Mouse (Mus musculus) left cerebral cortex, postnatal 4 days (tissue): ENCODE data around the gene Sowaha. TPM values are rescaled to one million over a fixed set of nuclear protein-coding genes. Genes with fewer than 3 reads are reported as not detected.

Experiments used
- DNase-seq: peaks from one replicate; pipeline ENCODE4 v3.0.0-alpha.2; 2022
- intact Hi-C: fragments of 180-260 bp; cut with DNase I; formaldehyde crosslinking; loops from one replicate; pipeline ENCODE4 v1.15.1; 2025
- total RNA-seq, 2 experiments: library from RNA; stranded (reverse); gene quantifications; 2 replicates each; pipeline ENCODE4 v1.2.3; 2021

Gene Sowaha
- total RNA-seq, 2 experiments from 2014 or later, result 12.2 to 18.1 TPM

GRCm38 (mm10) chr11:53505026-53505663 is 25.1 kb upstream of the Sowaha start:
- intact Hi-C loops, result no loop called here
- DNase-seq, result peak; percentile 90

- DNase-seq, result no peak
- intact Hi-C loops, result no loop called here
Observed at GRCm38 (mm10) chr11:53504376-53504775, 24.3 kb upstream of the Sowaha start.

DNA sequence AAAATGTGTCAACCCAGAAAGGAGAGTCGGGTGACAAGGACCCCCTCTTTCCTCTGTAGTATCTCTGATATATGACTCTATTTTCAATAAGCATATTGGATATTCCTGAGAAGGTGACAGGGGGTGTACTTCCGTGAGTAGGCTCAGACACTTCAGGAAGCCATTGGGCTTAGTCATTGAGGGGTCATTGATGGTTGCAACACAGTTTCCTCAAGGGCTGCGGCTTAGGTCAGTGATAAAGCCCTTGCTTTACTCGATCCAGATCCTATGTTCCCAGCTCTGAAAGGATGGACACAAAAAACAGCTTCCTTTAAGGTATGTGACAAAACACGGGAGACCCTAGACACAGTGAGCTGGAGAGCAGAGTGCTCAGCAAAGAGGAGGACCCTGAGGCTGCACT is 23.7 kb upstream of the Sowaha start:
- intact Hi-C loops, result no loop called here
- DNase-seq, result no peak

GRCm38 (mm10) chr11:53502039-53502765 is 22.1 kb upstream of the Sowaha start:
- DNase-seq, result no peak
- intact Hi-C loops, result no loop called here

DNA sequence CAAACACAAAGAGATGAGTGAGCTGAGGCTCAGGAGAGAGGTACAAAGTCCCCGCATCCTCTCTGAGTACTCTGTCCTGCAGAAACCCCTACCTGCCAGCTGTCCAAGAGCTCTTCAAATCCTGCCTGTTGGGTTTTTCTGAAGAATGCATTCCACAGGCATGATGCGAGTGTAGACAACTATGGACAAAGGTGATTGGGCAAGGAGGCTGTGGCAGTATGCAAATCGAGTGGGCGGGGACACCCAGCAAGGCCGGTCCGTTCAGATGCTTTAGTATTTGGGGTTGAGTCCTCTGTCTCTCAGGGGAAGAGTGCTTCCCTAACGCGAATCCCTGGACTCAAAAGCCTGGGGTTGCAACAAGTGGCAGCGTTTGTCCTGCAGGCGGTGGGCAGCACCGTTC is 20.5 kb upstream of the Sowaha start:
- intact Hi-C loops, result no loop called here
- no peak for DNase-seq

- intact Hi-C loops, result no loop called here
- DNase-seq, result no peak
Observed at GRCm38 (mm10) chr11:53496946-53497345, 16.9 kb upstream of the Sowaha start.

DNA sequence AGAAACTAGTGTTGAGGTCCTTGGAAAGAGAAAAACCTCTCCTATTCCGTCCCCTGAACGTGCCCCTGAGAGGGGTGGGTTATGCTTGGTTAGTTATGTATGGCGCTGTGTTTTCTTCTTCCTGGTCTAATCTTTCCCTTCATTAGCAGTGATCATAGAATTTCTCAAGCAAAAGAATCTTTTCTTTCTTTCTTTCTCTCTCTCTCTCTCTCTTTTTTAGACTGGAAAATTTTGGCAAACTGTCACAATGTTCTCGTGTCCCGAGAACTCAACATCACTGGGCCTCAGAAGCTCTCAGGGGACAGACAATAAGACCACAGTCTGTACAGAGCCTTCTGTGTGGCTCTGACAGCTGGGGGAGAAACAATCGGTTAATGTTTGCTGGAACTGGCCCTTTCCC is 15.3 kb upstream of the Sowaha start:
- DNase-seq, result no peak
- intact Hi-C loops, result no loop called here

GRCm38 (mm10) chr11:53493243-53493955 is 13.3 kb upstream of the Sowaha start:
- no peak for DNase-seq
- intact Hi-C loops, result no loop called here

- peak; percentile 70 for DNase-seq
- intact Hi-C loops, result no loop called here
Observed at GRCm38 (mm10) chr11:53491954-53492401, 11.9 kb upstream of the Sowaha start.

DNA sequence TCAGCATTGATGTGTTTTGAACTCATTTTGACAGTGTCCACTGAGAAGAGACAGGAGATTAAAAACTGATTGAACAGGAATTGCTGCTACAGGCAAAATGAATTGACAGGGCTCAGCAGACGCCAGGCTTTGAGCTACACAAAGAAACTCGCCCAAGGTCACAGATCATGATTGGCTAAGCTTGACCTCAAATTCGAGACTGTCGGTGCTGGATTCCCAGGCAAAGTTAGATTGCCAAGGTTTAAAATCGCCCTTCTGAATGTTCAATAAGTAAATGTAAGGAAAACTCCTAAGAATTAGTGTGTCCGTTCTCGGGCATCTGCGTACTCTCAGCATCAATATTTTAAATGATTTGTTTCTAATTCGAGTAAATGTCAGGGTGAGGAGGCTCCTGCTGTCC is 9.3 kb upstream of the Sowaha start:
- intact Hi-C loops, result no loop called here
- no peak for DNase-seq

DNA sequence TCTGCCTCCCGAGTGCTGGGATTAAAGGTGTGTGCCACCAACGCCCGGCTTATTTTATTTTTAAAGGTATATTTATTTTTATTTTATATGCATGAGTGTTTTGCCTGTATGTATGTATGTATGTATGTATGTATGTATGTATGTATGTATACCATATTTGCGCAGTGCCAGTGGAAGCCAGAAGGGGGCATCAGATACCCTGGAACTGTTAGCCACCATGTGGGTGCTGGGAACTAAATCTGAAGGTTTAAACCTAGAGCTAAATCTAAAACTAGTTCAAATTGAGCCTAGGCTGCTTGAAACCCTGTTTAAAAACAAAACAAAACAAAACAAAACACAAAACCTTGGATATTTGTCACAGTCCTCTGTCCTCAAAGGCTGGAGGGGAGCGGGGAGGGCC is 8.9 kb upstream of the Sowaha start:
- DNase-seq, result no peak

DNA sequence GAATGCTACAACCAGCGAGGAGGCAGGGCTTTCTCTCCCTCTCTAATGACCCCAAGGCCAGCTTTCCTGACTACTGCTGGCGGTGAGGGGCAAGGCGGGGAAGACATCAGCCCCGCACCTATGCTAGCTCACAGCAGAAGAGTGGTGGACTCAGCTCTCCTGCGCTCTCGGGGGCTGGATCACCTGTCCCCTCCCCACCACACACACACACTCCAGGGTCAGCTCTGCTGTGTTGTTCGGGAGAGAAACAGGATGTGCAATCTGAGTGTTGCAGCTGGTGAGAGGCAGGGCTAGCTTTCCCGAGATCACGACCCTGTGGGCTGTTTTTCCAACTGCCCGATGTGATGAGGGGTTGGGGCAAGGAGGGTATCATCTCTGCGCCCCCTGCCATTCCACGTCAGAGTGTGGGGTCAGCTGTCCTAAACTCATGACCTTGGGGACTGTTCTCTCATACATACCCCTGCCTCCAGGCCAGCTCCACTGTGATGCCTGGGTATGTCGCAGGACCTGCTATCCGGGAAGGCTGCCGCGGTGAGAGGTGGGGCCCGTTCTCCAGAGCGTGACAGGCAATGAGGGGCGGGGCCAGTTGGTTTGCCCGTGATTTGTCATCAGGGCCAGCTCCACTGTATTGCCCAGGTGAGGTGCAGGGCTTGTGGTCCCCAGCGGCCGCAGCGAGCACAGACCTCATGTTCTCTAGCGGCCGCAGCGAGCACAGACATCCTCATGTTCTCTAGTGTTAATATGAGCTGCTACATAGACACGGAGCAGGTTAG is 6.9 kb upstream of the Sowaha start:
- DNase-seq, result no peak
- intact Hi-C loops, result no loop called here

More for the DNA sequence above, 8.9 kb upstream of the Sowaha start:
- intact Hi-C loops, result no loop called here

GRCm38 (mm10) chr11:53486351-53486750 is 6.3 kb upstream of the Sowaha start:
- no peak for DNase-seq
- intact Hi-C loops, result no loop called here

GRCm38 (mm10) chr11:53485719-53486118 is 5.6 kb upstream of the Sowaha start:
- intact Hi-C loops, result no loop called here
- DNase-seq, result no peak

DNA sequence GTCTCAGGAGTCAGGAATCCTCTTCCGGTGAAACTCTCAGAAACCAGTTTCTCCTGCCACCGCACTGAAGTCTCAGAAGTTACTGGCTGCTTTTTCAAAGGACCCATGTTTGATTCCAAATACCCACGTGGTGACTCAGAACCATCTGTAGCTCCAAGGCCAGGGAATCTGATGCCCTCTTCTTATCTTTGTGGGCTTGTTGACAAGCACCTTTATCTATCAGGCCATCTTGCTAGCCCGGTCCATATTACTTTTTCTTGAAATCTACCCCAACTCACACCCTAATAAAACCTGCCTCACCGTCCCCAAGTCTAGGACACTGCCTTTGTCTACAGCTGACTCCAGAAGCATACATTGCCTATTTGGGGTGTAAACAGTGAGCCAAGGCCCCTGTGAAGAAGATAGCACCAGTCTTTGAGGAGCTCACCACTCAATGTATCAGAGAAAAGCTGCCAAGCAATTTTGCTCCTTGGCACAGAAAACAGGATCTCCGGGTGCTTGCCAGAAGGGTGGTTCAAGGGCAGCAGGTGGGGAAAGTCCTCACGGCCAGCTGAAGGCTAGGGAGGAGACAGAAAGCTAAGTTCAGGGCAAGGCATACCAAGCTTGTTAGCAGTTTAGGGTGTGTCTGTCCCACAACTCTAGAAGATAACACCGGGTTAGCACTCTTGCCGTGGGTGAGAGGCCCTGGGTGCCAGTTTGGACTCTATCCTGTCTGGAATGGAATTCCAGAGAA is 3.3 kb upstream of the Sowaha start:
- DNase-seq, result peak; percentile 70
- intact Hi-C loops, result no loop called here

DNA sequence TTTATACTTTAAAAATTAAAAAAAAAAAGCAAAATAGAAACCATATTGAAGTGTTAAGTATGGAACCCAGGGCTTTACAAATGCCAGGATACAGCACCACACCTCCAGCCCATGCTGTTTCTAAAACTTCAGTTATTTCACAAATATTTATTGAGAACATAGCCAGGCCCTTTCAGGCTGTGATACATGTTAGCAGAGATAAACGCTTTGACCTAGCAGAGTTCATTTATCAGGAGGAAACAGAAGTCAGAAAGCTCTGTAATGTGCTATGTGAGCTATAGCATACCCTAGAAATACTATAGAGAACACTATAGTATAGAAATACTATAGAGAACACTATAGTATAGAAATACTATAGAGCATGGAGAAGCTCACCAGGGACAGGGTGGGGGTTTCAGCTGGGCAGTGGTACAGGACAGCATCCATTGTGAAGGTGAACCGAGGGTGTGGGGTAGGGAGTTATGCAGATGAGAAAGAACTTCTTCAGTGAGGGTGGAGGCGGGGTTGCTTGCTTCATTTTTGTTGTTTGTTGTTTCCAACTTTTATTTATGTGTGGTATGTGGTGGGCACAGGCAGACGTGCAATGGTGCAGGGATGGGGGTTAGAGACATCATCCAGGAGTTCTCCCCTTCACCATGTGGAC is 1.1 kb upstream of the Sowaha start:
- intact Hi-C loops, result no loop called here

GRCm38 (mm10) chr11:53479171-53479782 is 797 bp downstream of the Sowaha start:
- intact Hi-C loops, result no loop called here
- no peak for DNase-seq

More for the DNA sequence above, 1.1 kb upstream of the Sowaha start:
- no peak for DNase-seq

DNA sequence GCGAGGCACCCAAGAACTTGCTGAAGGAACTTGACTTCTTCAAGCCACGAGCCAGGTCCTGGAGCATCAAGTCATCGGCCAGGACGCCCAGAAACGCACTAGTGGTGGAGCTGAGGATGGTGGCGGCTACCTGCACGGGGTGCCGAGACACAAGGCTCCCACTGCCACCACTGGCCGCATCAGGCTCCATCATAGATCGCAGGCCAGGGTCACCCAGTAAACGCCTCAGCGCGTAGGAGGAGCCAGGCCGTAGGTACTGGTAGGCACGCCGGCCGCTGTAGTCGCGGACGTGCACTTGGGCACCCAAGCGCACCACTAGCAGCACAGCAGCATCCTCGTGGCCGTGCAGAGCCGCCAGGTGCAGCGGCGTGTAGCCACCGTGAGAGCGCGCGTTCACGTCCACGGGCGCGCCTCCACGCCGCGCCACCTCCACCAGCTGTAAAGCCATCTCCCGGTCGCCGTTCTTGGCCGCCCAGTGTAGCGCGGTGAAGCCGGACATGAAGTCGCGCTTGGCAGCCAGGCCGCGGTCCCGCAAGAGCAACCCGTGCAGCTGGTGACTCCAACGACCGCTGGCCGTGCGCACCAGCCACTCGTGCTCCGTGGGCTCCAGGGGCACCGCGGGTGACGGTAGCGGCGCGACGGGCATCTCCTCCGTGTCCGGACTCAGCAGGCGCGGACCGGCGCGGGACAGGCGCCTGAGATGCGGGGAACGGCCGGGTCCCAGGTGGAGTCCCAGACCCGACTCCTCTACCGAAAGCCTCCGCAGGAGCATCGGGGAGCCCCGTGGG is 1.5 kb downstream of the Sowaha start:
- DNase-seq, result no peak
- intact Hi-C loops, result no loop called here

DNA sequence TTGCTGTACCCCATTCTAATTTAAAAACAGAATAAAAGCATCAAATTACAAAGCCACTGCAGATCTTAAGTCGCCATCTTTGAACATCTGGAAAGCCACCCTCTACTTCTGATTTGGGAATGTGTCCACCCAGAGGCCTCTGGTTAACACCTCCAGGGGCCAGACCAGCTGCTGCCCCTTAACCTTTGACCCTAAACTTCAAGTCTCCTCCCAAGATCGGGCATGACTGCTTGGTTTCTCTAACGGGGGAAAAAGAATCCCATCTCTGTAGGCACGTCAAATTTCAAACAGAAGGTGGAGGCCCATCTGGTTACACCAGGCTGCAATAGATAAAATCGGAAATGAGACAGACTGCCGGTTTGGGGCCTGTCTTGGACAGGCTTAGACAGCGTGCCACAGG is 2.2 kb downstream of the Sowaha start:
- no peak for DNase-seq
- intact Hi-C loops, result no loop called here
